Comparison of ENCODE assay signal across 13 mouse cellular contexts in genomic region chr5:101847323-101847722, GRCm38 (mm10).
"Had no signal": no experiment of that assay in that cellular context is flagged by ENCODE, and none has a peak within 500 bp of the region (broad histone marks: within the 10 kb centered on the region; RNA-seq: fewer than 3 reads in every experiment).

No protein-coding gene starts in this region.

- H3K27ac ChIP-seq: left cerebral cortex, adult 2 months; limb, embryonic 10.5 days; liver, embryonic 15.5 days; midbrain, embryonic 13.5 days; neural tube, embryonic 15.5 days had no signal

- H3K27me3 ChIP-seq: liver, embryonic 15.5 days; midbrain, embryonic 13.5 days; neural tube, embryonic 15.5 days had no signal

- DNase-seq: kidney, postnatal 14 days; lung, adult 2 months; lung, postnatal 36 days; retina, postnatal 1 day; thymus, adult 18-20 months; thymus, postnatal 14 days had no signal

- H3K4me3 ChIP-seq: left cerebral cortex, adult 2 months; limb, embryonic 10.5 days; liver, embryonic 15.5 days; midbrain, embryonic 13.5 days; myocyte; neural tube, embryonic 15.5 days had no signal

- H3K9me3 ChIP-seq: limb, embryonic 10.5 days; liver, embryonic 15.5 days; midbrain, embryonic 13.5 days; neural tube, embryonic 15.5 days had no signal

- ATAC-seq: midbrain, embryonic 13.5 days had no signal

- H3K4me2 ChIP-seq: liver, embryonic 11.5 days; liver, embryonic 15.5 days; midbrain, embryonic 13.5 days; neural tube, embryonic 15.5 days had no signal

- H3K4me1 ChIP-seq: limb, embryonic 10.5 days; midbrain, embryonic 13.5 days; neural tube, embryonic 15.5 days had no signal

- H3K9ac ChIP-seq: liver, embryonic 15.5 days; midbrain, embryonic 13.5 days; neural tube, embryonic 15.5 days had no signal
